Mouse (Mus musculus) embryonic fibroblast, embryonic 13.5 days (primary cell): Measurements from ENCODE around the gene Sco2.

Source experiments
- CTCF ChIP-seq: IDR thresholded peaks from 2 replicates; pipeline ENCODE4 v1.5.1; 2011; ENCODE audit warnings: mild to moderate bottlenecking, control low read depth, low read length, moderate library complexity, borderline replicate concordance; ENCODE audit not compliant: insufficient read depth
- POLR2A ChIP-seq: IDR thresholded peaks from 2 replicates; pipeline ENCODE4 v1.6.1; 2011; ENCODE audit warnings: low read depth, mild to moderate bottlenecking, control low read depth, low read length, moderate library complexity

DNA sequence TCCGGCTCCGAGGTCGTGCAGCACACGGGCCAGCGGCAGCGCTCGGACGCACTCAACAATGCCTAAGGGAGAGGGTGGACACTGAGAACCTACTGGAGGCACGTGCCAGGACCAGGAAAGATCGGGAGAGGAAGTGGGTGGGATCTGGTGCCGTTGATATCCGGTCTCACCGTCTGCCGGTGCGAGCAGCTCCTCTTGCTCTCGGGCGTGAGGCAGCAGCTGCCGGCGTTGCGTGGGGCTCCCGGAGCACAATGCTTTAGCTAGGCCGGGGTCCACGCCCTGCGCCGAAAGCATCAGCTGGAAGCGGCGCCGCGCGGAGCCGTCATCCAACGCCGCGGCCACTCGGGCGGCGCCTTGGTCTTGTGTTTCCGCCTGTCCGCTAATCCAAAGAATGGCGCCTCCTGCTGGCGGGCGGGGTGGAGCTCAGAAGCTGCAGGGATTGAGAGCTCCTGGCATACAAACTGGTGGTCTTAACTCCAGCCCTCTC, at the start of gene Sco2:
- peak; percentile 50; the same call in 1 of the 2 replicates for TF ChIP-seq CTCF
- TF ChIP-seq POLR2A, result peak; percentile 80
